Mouse (Mus musculus) stomach, postnatal 0 days (tissue): ENCODE measurements around the gene Mfn1.

Experiments
- CTCF ChIP-seq: IDR thresholded peaks from 2 replicates; pipeline ENCODE4 v1.5.1; 2016; ENCODE audit warnings: antibody characterized with exemption, low read depth, mild to moderate bottlenecking, moderate library complexity
- EP300 ChIP-seq: optimal IDR thresholded peaks from 2 replicates; pipeline ENCODE3; 2016; ENCODE audit warnings: antibody characterized with exemption

DNA sequence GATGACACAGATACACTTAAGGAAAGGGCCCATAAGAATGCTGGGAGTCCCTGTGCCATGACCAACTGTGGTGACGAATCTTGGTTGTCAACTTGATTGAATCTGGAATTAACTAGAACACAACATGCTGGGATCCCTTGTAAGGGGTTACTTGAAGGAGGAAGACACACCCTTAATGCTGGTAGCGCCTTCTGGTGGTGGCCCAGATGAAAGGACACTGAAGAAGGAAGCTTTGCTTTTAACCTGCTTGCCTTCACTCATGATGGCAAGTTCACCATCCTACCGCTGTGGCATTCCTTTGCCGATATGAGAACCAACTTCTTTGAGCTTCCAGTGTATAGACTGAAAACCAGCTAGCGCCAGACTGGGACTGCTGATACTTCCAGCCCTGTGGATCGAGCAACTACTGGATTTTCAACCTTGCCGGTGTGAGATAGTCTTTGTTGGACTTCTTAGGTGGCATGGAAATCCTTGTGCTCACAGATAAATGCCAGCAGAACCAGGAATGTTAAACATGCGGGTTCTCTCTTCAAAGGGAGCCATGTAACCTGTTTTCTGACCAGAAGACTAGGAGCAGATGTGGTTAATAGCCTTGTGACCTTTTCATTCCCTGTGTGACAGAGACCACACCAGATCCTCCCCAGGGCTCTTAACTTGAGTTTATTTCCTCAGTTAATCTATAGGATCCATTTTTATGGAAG lies 34.7 kb upstream of the Mfn1 start:
- TF ChIP-seq CTCF (peak; percentile 52), EP300 (no peak)
